Mouse (Mus musculus) lung, embryonic 15.5 days (tissue): ENCODE data around the gene Lama2. TPM values are rescaled to one million over a fixed set of nuclear protein-coding genes. Genes with fewer than 3 reads are reported as not detected.
"Not testable (repeated sequence)": the region's sequence is repeated elsewhere in the genome, so short reads cannot be mapped to it uniquely, and the experiment has no call there.

Experiments
- ATAC-seq: fragments of 200-750 bp; cut with Nextera tagmentation; 2 replicates; pipeline ENCODE4 v1.8.0; 2017; ENCODE audit warnings: moderate number of reproducible peaks, borderline replicate concordance; ENCODE audit not compliant: low FRiP score, low TSS enrichment; ENCODE audit errors: extremely low read depth
- H3K27ac ChIP-seq: fragments of 300-500 bp; sonication (generic); 2 replicates; pipeline ENCODE4 v1.5.1; 2015; ENCODE audit warnings: moderate library complexity, mild to moderate bottlenecking, inconsistent platforms
- H3K27me3 ChIP-seq: fragments of 300-500 bp; sonication (generic); 2 replicates; pipeline ENCODE4 v1.6.1; 2015; ENCODE audit warnings: inconsistent platforms
- H3K36me3 ChIP-seq: fragments of 300-500 bp; sonication (generic); 2 replicates; pipeline ENCODE4 v1.6.1; 2015; ENCODE audit warnings: inconsistent platforms
- H3K4me1 ChIP-seq: fragments of 300-500 bp; sonication (generic); 2 replicates; pipeline ENCODE4 v1.6.1; 2015; ENCODE audit warnings: inconsistent platforms
- H3K4me2 ChIP-seq: fragments of 300-500 bp; sonication (generic); 2 replicates; pipeline ENCODE4 v1.6.1; 2015; ENCODE audit warnings: inconsistent platforms, mild to moderate bottlenecking, moderate library complexity
- H3K4me3 ChIP-seq: fragments of 300-500 bp; sonication (generic); 2 replicates; pipeline ENCODE4 v1.5.1; 2015; ENCODE audit warnings: mild to moderate bottlenecking, inconsistent platforms
- H3K9ac ChIP-seq: fragments of 300-500 bp; sonication (generic); 2 replicates; pipeline ENCODE4 v1.6.1; 2015; ENCODE audit warnings: inconsistent platforms
- H3K9me3 ChIP-seq: fragments of 300-500 bp; sonication (generic); 2 replicates; pipeline ENCODE4 v1.6.1; 2016; ENCODE audit warnings: inconsistent platforms
- WGBS: fragments of 180-500 bp; shearing (Covaris S2); methylation state at CpG from one replicate; pipeline ENCODE4 v1.1.7; 2015; 5-methylcytosine and 5-hydroxymethylcytosine counted together
- polyA plus RNA-seq: library from polyadenylated mRNA; unstranded; fragments of >200 nt; fragmentation: Nextera tagmentation; extraction: Ambion mirVana; gene quantifications from 2 replicates; pipeline ENCODE4 v1.2.1, GENCODE M21; 2015

Gene Lama2
- polyA plus RNA-seq, 1 experiment from 2014 or later, result 13.4 TPM

DNA sequence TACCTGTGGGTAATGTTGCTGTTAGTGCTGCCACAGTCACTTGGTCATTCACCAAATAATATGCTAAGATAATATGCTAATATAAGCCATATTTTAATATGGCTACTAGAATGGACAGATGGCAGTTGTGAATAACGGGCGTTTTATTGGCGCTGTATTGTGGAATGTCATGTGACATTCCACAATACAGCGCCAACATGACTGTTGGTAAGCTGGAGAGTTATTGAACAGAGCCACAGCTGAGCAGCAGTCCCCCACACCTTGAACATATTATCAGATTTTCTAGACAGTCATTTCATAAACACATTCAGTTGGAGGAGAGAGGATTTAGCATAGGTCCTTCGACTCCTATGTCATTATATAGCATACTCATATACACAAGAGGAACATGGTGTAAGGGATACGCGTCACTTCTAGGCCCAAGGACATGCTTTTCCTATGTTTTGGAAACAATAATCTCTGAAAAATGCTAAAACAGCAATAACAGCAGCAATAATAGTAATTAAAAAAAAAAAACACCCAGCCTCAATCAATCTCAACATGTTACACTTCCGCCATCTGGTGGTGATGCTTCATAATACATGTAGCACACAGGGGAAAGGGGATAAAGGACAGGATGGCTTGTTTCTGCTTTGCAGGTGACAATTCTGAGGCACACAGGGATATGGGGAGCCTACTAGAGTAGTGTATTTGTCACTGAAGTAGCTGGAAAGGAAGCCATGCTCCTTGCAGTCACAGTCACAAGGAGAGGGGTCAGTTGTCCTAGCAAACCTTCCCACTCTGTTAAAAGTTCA, 624.2 kb downstream of the Lama2 start:
- Histone ChIP-seq H3K4me3 (no peak overlapping the region), H3K4me1 (no peaks in the 10 kb centered on the region), H3K27me3 (no peaks in the 10 kb centered on the region), H3K4me2 (no peak overlapping the region), H3K27ac (no peak overlapping the region), H3K9me3 (no peaks in the 10 kb centered on the region), H3K36me3 (no peaks in the 10 kb centered on the region), H3K9ac (no peak overlapping the region)
- 71% methylated on average over 8 of the region's 8 CpGs for WGBS
- no peak for ATAC-seq

DNA sequence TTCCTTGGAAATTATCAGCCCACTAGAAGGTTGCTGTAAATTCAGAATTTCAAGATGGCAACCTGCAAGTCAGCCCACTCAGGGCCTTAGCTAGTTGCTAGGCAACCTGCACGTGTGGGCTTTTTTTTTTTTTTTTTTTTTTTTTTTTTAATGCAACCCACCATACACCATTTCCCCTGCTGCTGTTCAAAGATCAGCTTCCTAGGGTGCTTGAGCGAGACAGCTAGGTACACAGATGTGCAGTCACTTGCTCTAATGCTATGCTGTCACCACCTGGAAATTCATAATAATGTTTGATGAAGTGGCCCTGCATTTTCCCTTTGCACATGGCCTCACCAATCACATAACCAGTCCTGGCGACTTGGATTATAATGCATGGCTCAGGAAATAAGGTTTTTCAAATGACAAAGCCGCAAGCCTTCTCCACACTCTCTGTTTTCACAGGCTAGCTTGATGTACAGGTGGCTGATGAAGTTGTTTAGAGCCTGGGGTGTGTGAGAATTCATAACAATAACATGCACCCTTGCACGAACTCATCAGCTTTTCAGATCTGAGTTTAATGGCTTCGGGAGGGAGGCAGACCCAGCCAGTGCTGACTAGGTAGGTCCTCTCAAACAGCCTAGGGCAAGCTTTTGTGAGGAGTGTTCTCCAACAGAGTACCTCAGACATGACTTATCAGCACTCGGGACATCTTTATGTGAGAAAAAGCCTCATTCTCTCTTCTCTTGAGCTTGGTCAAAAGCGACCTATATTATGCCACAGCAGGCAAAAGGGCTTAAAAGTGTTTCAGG, 625.4 kb downstream of the Lama2 start:
- no peak for ATAC-seq
- H3K27ac ChIP-seq, result no peak overlapping the region
- no peaks in the 10 kb centered on the region for H3K27me3 ChIP-seq
- no peak overlapping the region for H3K4me3 ChIP-seq
- no peaks in the 10 kb centered on the region for H3K4me1 ChIP-seq
- 70% methylated on average over 8 of the region's 8 CpGs for WGBS
- H3K4me2 ChIP-seq, result no peak overlapping the region
- H3K36me3 ChIP-seq, result no peaks in the 10 kb centered on the region
- no peak overlapping the region for H3K9ac ChIP-seq
- no peaks in the 10 kb centered on the region for H3K9me3 ChIP-seq

DNA sequence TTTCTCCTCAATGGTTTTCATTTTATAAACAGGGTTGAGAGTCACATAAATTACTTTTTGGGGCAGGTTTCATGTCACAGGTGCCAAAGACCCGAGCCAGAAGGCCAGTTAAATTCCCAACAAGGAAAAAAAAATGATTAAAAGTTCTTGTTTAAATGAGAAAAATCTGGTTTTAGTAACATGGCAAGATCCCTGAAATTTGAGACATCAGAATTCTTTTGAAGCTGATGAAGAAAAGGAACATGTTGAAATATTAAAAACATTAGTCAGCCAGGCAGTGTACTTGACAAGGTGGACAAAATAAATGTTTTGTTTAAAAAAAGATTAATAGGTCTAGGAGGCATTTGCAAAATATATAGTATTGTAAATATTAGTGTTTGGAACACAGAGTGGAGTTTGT, 634.1 kb downstream of the Lama2 start:
- Histone ChIP-seq H3K4me1 (no peaks in the 10 kb centered on the region), H3K36me3 (no peaks in the 10 kb centered on the region), H3K4me2 (no peak overlapping the region), H3K9me3 (no peaks in the 10 kb centered on the region), H3K27ac (no peak overlapping the region), H3K4me3 (no peak overlapping the region), H3K9ac (no peak overlapping the region), H3K27me3 (no peaks in the 10 kb centered on the region)
- ATAC-seq, result no peak
- WGBS, result 26% methylated on average over 1 of the region's 1 CpGs

DNA sequence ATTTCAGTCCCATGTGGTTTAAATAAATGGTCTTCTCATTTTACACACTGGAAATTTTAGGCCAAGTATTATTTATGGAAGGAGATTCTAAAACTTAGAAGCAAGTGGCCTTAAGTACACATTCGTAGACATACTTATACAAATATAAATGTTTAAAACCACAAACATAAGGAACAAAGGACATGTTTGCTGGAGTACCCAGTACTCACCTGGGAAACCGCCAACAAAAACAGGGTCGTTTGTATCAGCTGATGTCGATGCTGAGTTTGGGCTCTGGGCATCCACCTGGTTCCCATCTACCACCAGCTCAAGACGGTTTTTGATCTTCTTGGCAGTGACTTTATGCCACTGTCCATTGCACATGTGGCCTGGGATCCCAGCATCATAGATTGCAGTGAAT, 635.5 kb downstream of the Lama2 start:
- ATAC-seq, H3K36me3 ChIP-seq, H3K27me3 ChIP-seq: not testable (repeated sequence)

DNA sequence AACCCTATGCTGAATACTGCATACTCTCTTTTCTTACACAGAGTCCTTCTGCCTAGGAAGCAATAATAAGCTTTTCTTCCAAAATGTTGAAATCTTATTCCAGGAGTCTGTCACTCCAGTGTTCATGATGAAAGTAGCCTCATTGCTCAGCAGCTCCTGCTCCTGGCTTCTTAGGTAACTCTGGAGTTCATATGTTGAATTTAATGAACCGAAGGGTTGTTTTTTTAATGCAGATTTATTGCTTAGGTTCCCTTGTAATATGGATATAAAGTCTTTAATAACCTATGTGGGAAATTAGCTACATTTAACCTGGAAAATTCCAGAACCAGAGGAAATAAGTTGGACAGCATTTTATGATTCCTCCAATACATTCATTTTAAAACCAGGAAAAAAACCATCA, 636.0 kb downstream of the Lama2 start:
- Histone ChIP-seq H3K27me3 (no peaks in the 10 kb centered on the region), H3K4me3 (no peak overlapping the region), H3K27ac (no peak overlapping the region), H3K9ac (no peak overlapping the region), H3K4me1 (no peaks in the 10 kb centered on the region), H3K4me2 (no peak overlapping the region), H3K9me3 (no peaks in the 10 kb centered on the region), H3K36me3 (no peaks in the 10 kb centered on the region)
- WGBS, result 82% methylated on average over 1 of the region's 1 CpGs
- no peak for ATAC-seq

More for the DNA sequence above, 635.5 kb downstream of the Lama2 start:
- WGBS, result 72% methylated on average over 5 of the region's 5 CpGs
- not testable (repeated sequence) for H3K9me3 ChIP-seq, H3K4me1 ChIP-seq, H3K4me3 ChIP-seq, H3K27ac ChIP-seq, H3K4me2 ChIP-seq, H3K9ac ChIP-seq

DNA sequence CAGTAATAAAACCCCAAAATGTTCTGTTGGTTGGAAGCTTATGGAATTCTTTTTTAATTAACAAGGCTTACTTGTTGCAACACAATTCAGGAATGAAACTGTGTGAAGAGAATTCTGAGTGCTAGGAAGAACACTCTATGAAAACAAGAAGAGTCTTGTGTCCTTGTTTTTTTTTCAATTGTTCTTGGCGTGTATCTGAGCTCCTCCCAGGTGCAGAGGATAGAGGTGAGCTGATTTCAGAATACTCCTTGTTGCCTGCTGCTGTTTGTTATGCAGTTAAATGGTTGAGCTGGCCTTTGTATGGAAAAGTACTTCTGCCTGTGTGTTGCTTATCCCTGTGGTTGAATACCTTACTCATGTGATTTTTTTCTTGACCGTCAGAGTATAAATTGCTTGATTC, 636.9 kb downstream of the Lama2 start:
- no peak overlapping the region for H3K4me3 ChIP-seq
- H3K4me2 ChIP-seq, result no peak overlapping the region
- WGBS, result 80% methylated on average over 2 of the region's 2 CpGs
- H3K36me3 ChIP-seq, result no peaks in the 10 kb centered on the region
- no peaks in the 10 kb centered on the region for H3K9me3 ChIP-seq
- no peaks in the 10 kb centered on the region for H3K4me1 ChIP-seq
- no peak overlapping the region for H3K9ac ChIP-seq
- no peaks in the 10 kb centered on the region for H3K27me3 ChIP-seq
- H3K27ac ChIP-seq, result no peak overlapping the region
- no peak for ATAC-seq

DNA sequence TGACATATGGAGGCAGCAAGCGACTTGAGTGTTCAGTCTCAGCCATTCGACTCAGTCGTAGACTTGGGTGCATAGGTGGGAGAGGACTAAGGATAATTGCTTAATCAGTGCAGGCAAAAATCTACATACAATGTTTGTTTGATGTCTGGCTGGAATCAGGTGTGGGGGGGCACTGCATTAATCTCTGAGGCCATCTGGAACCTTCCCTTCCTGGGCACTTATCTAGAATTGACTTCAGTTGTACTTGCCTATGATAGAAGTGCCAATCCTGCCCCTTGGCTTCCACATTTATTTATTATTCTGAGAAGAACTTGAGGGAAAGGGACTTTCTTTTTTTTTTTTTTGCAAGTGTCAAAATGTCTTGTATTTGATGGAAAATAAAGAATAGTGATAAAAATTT, 644.2 kb downstream of the Lama2 start:
- WGBS, result 88% methylated on average over 3 of the region's 3 CpGs
- H3K4me1 ChIP-seq, result no peaks in the 10 kb centered on the region
- H3K36me3 ChIP-seq, result no peaks in the 10 kb centered on the region
- H3K9me3 ChIP-seq, result no peaks in the 10 kb centered on the region
- H3K27ac ChIP-seq, result no peak overlapping the region
- H3K4me3 ChIP-seq, result no peak overlapping the region
- no peak overlapping the region for H3K4me2 ChIP-seq
- H3K9ac ChIP-seq, result no peak overlapping the region
- H3K27me3 ChIP-seq, result no peaks in the 10 kb centered on the region
- no peak for ATAC-seq

DNA sequence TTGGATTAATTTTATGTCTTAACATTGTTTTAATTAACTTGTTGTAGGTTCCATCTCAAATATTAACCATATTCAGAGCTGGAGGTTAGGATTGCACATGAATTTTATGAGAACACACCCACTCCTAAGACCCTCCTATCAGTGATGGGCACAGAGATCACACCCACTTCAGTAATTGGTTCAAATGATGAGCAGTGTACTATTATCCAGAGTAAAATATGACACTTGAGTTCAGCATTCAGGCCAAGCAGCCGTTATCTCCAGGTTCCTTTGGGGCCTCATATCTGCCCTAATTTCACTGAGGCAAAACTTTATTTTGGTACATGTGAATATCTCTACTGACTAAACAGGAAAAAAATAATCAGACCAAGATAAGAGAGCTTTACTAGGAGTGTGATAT, 645.3 kb downstream of the Lama2 start:
- H3K9ac ChIP-seq, result no peak overlapping the region
- H3K4me3 ChIP-seq, result no peak overlapping the region
- H3K36me3 ChIP-seq, result no peaks in the 10 kb centered on the region
- H3K9me3 ChIP-seq, result no peaks in the 10 kb centered on the region
- H3K4me2 ChIP-seq, result no peak overlapping the region
- WGBS, result 58% methylated on average over 1 of the region's 1 CpGs
- no peaks in the 10 kb centered on the region for H3K4me1 ChIP-seq
- H3K27me3 ChIP-seq, result no peaks in the 10 kb centered on the region
- no peak overlapping the region for H3K27ac ChIP-seq
- ATAC-seq, result no peak

DNA sequence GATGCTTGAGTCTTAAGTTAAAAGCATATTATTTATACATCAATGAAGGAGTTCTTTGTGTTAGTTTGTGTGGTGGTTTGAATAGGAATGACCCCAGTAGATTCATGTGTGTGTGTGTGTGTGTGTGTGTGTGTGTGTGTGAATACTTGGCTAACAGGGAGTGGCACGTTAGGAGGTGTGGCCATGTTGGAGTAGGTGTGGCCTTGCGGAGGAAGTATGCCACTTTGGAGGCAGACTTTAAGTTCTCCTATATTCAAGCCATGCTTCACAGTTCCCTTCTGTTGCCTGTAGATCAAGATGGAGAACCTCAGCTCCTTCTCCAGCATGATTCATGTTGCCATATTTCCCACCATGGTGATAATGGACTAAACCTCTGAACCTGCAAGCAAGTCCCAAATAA, 646.0 kb downstream of the Lama2 start:
- H3K9me3 ChIP-seq, result no peaks in the 10 kb centered on the region
- no peak overlapping the region for H3K9ac ChIP-seq
- ATAC-seq, result no peak
- H3K27me3 ChIP-seq, result no peaks in the 10 kb centered on the region
- H3K4me2 ChIP-seq, result no peak overlapping the region
- no peak overlapping the region for H3K27ac ChIP-seq
- no peaks in the 10 kb centered on the region for H3K4me1 ChIP-seq
- WGBS, result 78% methylated on average over 2 of the region's 2 CpGs
- H3K36me3 ChIP-seq, result no peaks in the 10 kb centered on the region
- no peak overlapping the region for H3K4me3 ChIP-seq

DNA sequence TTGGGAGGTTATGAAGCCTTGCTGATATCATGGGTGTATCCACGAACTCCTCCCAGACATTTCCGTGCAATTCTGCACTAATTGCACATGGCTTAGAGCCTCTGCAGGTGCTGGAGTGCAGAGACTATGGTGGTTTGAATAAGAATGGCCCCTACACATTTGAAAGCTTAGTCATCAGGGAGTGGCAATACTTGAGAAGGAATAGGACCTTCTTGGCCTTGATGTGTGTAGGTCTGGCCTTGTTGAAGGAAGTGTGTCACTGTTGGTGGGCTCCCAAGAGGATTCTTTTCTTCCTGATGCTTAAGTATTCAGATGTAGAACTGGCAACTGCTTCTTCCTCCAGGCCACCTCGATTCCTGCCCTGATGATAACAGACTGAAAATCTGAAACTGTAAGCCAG, 661.0 kb downstream of the Lama2 start:
- Histone ChIP-seq H3K9me3 (no peaks in the 10 kb centered on the region), H3K27me3 (no peaks in the 10 kb centered on the region), H3K27ac (no peak overlapping the region), H3K4me1 (no peaks in the 10 kb centered on the region), H3K4me2 (no peak overlapping the region), H3K4me3 (no peak overlapping the region), H3K9ac (no peak overlapping the region), H3K36me3 (no peaks in the 10 kb centered on the region)
- WGBS, result 83% methylated on average over 3 of the region's 3 CpGs
- ATAC-seq, result no peak

DNA sequence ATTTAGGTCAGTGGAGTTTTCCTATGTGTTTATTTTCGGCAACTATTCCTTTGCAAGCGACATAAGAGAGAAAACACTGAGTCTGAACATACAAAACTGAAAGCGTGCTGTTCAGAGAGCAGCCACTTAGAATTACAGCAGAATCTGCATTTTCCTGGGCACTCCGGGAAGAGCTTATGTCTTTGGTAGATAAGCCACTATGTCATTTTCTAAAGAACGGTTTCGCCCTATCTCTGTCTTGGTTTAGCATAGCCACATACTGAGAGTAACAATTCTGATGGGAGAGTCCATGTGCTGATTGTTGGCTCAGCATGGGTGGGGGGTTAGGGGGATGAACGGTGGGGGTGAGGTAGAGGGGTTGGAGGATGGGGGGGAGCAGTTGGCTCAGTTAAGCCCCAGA, 669.1 kb downstream of the Lama2 start:
- Histone ChIP-seq H3K36me3 (no peaks in the 10 kb centered on the region), H3K9ac (no peak overlapping the region), H3K4me2 (no peak overlapping the region), H3K27ac (no peak overlapping the region), H3K27me3 (no peaks in the 10 kb centered on the region), H3K9me3 (no peaks in the 10 kb centered on the region), H3K4me1 (no peaks in the 10 kb centered on the region), H3K4me3 (no peak overlapping the region)
- ATAC-seq, result no peak
- 71% methylated on average over 7 of the region's 7 CpGs for WGBS

DNA sequence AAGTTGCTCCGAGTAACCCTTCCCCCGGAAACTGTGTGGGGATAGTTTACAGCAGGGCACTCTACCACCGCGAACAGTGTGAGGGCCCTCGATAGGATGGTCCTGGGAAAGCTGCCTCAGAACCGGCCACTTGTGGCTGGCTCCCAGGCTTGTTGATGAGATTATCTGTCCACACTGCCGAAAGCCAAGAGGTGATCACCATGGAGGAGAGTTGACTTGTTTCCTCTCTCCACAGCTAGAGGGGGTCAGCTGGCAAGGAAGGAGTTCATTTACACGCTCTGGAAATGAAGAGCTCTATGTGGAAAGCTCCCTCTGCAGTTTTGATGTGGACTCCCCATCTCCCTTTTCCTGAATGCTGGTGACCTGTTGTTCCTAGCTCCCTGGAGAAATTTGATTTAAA, 669.9 kb downstream of the Lama2 start:
- Histone ChIP-seq H3K9ac (no peak overlapping the region), H3K4me2 (no peak overlapping the region), H3K27ac (no peak overlapping the region), H3K27me3 (no peaks in the 10 kb centered on the region), H3K4me3 (no peak overlapping the region), H3K36me3 (no peaks in the 10 kb centered on the region), H3K9me3 (no peaks in the 10 kb centered on the region), H3K4me1 (no peaks in the 10 kb centered on the region)
- ATAC-seq, result no peak
- 68% methylated on average over 8 of the region's 8 CpGs for WGBS
